Mouse (Mus musculus) liver, adult 2 months (tissue): ENCODE measurements around the gene Foxp1. TPM values are rescaled to one million over a fixed set of nuclear protein-coding genes. Genes with fewer than 3 reads are reported as not detected.

Experiments used
- DNase-seq: peaks from one replicate; pipeline ENCODE4 v3.0.0-alpha.2; 2011; ENCODE audit warnings: low read depth, low spot score; ENCODE audit errors: extremely low read depth
- H3K27ac ChIP-seq: fragments of 200-500 bp; replicated peaks from 2 replicates; pipeline ENCODE4 v1.5.1; 2012; ENCODE audit warnings: low read depth, mild to moderate bottlenecking, control low read depth, inconsistent platforms, low read length; ENCODE audit not compliant: insufficient read depth
- H3K27me3 ChIP-seq: fragments of 200-500 bp; 2 replicates; pipeline ENCODE4 v1.6.1; 2012; ENCODE audit warnings: mild to moderate bottlenecking, moderate library complexity, low read length, inconsistent platforms; ENCODE audit not compliant: control insufficient read depth, insufficient read depth
- H3K36me3 ChIP-seq: fragments of 200-500 bp; 2 replicates; pipeline ENCODE4 v1.6.1; 2012; ENCODE audit warnings: low read length, inconsistent platforms; ENCODE audit not compliant: control insufficient read depth, insufficient read depth
- H3K4me1 ChIP-seq: fragments of 200-500 bp; 2 replicates; pipeline ENCODE4 v1.6.1; 2011; ENCODE audit warnings: low read length; ENCODE audit not compliant: control insufficient read depth, insufficient read depth
- H3K4me3 ChIP-seq: fragments of 200-500 bp; 2 replicates; pipeline ENCODE4 v1.5.1; 2011; ENCODE audit warnings: low read depth, mild to moderate bottlenecking, control low read depth, low read length, moderate library complexity; ENCODE audit not compliant: insufficient read depth
- H3K79me2 ChIP-seq: fragments of 200-500 bp; 2 replicates; pipeline ENCODE4 v1.6.1; 2012; ENCODE audit warnings: inconsistent platforms, mild to moderate bottlenecking, low read length, moderate library complexity; ENCODE audit not compliant: control insufficient read depth, insufficient read depth
- H3K9ac ChIP-seq: fragments of 200-500 bp; 2 replicates; pipeline ENCODE4 v1.6.1; 2012; ENCODE audit warnings: low read depth, mild to moderate bottlenecking, control low read depth, inconsistent platforms, low read length
- CTCF ChIP-seq: fragments of 200-500 bp; IDR thresholded peaks from 2 replicates; pipeline ENCODE4 v1.5.1; 2011; ENCODE audit warnings: low read depth, low read length, control low read depth
- POLR2A ChIP-seq: fragments of 200-500 bp; IDR thresholded peaks from 2 replicates; pipeline ENCODE4 v1.6.1; 2011; ENCODE audit warnings: low read length, control low read depth; ENCODE audit not compliant: insufficient read depth; ENCODE audit errors: extremely low read depth
- WGBS: fragments of 180-500 bp; shearing (Covaris S2); methylation state at CpG from one replicate; pipeline ENCODE4 v1.1.7; 2018; 5-methylcytosine and 5-hydroxymethylcytosine counted together
- polyA plus RNA-seq: library from polyadenylated mRNA; depleted of rRNA; stranded (reverse); fragments of >200 nt; gene quantifications from 2 replicates; pipeline ENCODE4 v1.2.3, GENCODE M21; 2012
- total RNA-seq: library from RNA; depleted of rRNA; stranded (reverse); fragments of >200 nt; gene quantifications from 2 replicates; pipeline ENCODE4 v1.2.3, GENCODE M21; 2014

Gene Foxp1
- total and polyA plus RNA-seq, 2 experiments, result 22.7 to 24.8 TPM

GRCm38 (mm10) chr6:98987533-98988169, 534.9 kb downstream of the Foxp1 start:
- H3K36me3 ChIP-seq, result no peaks in the 10 kb centered on the region
- H3K4me3 ChIP-seq, result no peak overlapping the region
- no peak overlapping the region for H3K9ac ChIP-seq
- peak; percentile 59 for DNase-seq
- 48% methylated on average over 6 of the region's 6 CpGs for WGBS
- peaks cover 22% of the 10 kb centered on the region for H3K79me2 ChIP-seq
- no peaks in the 10 kb centered on the region for H3K27me3 ChIP-seq
- H3K27ac ChIP-seq, result no peak overlapping the region
- peaks cover 9% of the 10 kb centered on the region for H3K4me1 ChIP-seq
- TF ChIP-seq CTCF (no peak), POLR2A (no peak)

- Histone ChIP-seq H3K4me1 (peaks cover 9% of the 10 kb centered on the region), H3K36me3 (no peaks in the 10 kb centered on the region), H3K9ac (no peak overlapping the region), H3K27ac (no peak overlapping the region), H3K4me3 (no peak overlapping the region), H3K27me3 (no peaks in the 10 kb centered on the region), H3K79me2 (peaks cover 14% of the 10 kb centered on the region)
- TF ChIP-seq POLR2A (no peak), CTCF (no peak)
- WGBS, result 76% methylated on average over 2 of the region's 2 CpGs
- no peak for DNase-seq
Measured at GRCm38 (mm10) chr6:98985452-98985851, 537.1 kb downstream of the Foxp1 start.

- peaks cover 8% of the 10 kb centered on the region for H3K79me2 ChIP-seq
- 92% methylated on average over 6 of the region's 6 CpGs for WGBS
- TF ChIP-seq POLR2A, result no peak
- TF ChIP-seq CTCF, result no peak
- H3K9ac ChIP-seq, result no peak overlapping the region
- no peaks in the 10 kb centered on the region for H3K27me3 ChIP-seq
- DNase-seq, result no peak
- H3K4me1 ChIP-seq, result peaks cover 7% of the 10 kb centered on the region
- no peak overlapping the region for H3K27ac ChIP-seq
- H3K4me3 ChIP-seq, result no peak overlapping the region
- H3K36me3 ChIP-seq, result no peaks in the 10 kb centered on the region
Measured at GRCm38 (mm10) chr6:98984626-98985025, 537.9 kb downstream of the Foxp1 start.

- no peaks in the 10 kb centered on the region for H3K27me3 ChIP-seq
- WGBS, result 89% methylated on average over 2 of the region's 2 CpGs
- no peak overlapping the region for H3K27ac ChIP-seq
- H3K9ac ChIP-seq, result no peak overlapping the region
- H3K36me3 ChIP-seq, result no peaks in the 10 kb centered on the region
- TF ChIP-seq CTCF (no peak), POLR2A (no peak)
- no peak overlapping the region for H3K4me3 ChIP-seq
- peaks cover 9% of the 10 kb centered on the region for H3K4me1 ChIP-seq
- no peak for DNase-seq
- peaks cover 8% of the 10 kb centered on the region for H3K79me2 ChIP-seq
Measured at GRCm38 (mm10) chr6:98984026-98984425, 538.5 kb downstream of the Foxp1 start.

- Histone ChIP-seq H3K27ac (no peak overlapping the region), H3K9ac (no peak overlapping the region), H3K79me2 (peaks cover 8% of the 10 kb centered on the region), H3K27me3 (no peaks in the 10 kb centered on the region), H3K4me1 (peaks cover 10% of the 10 kb centered on the region), H3K4me3 (no peak overlapping the region), H3K36me3 (no peaks in the 10 kb centered on the region)
- no peak for DNase-seq
- no peak for TF ChIP-seq CTCF
- TF ChIP-seq POLR2A, result no peak
- 91% methylated on average over 3 of the region's 3 CpGs for WGBS
Measured at GRCm38 (mm10) chr6:98983311-98983838, 539.1 kb downstream of the Foxp1 start.

- no peak overlapping the region for H3K4me3 ChIP-seq
- 89% methylated on average over 6 of the region's 6 CpGs for WGBS
- no peaks in the 10 kb centered on the region for H3K27me3 ChIP-seq
- no peak overlapping the region for H3K9ac ChIP-seq
- H3K79me2 ChIP-seq, result peaks cover 9% of the 10 kb centered on the region
- H3K4me1 ChIP-seq, result peaks cover 7% of the 10 kb centered on the region
- TF ChIP-seq CTCF (no peak), POLR2A (no peak)
- no peak overlapping the region for H3K27ac ChIP-seq
- DNase-seq, result no peak
- peaks cover 12% of the 10 kb centered on the region for H3K36me3 ChIP-seq
Measured at GRCm38 (mm10) chr6:98981265-98981664, 541.3 kb downstream of the Foxp1 start.
